Mouse (Mus musculus) liver, embryonic 12.5 days (tissue): Measurements from ENCODE around the gene Rxrg. TPM values are rescaled to one million over a fixed set of nuclear protein-coding genes. Genes with fewer than 3 reads are reported as not detected.

Source experiments
- polyA plus RNA-seq: library from polyadenylated mRNA; unstranded; fragments of >200 nt; fragmentation: Nextera tagmentation; extraction: Ambion mirVana; gene quantifications from 2 replicates; pipeline ENCODE4 v1.2.1, GENCODE M21; 2016

Rxrg gene
- polyA plus RNA-seq, 1 experiment from 2014 or later, result 0.38 TPM

Other genes starting within 250 kb of the Rxrg start
- gene Aldh9a1, start 248.4 kb upstream of the Rxrg start, polyA plus RNA-seq, result 94.4 and 99.5 TPM in 2 replicates
- 388 and 396 TPM in 2 replicates for gene Mgst3, start 204.5 kb upstream of the Rxrg start, polyA plus RNA-seq
- not detected in 2 replicates for gene Lrrc52, start 131.6 kb upstream of the Rxrg start, polyA plus RNA-seq
- 1.2 and 1.6 TPM in 2 replicates for gene Lmx1a, start 90.9 kb downstream of the Rxrg start, polyA plus RNA-seq